Mouse (Mus musculus) kidney, postnatal 36 days (tissue): ENCODE data around the gene Olfr1419.
"Not testable (repeated sequence)": the region's sequence is repeated elsewhere in the genome, so short reads cannot be mapped to it uniquely, and the experiment has no call there.

Experiments used
- DNase-seq, 2 experiments: peaks; one replicate each; pipeline ENCODE4 v3.0.0; 2021 to 2022; ENCODE audit warnings: mixed read lengths in 2 of 2

Olfr1419 gene

GRCm38 (mm10) chr19:11875006-11875405 is at the start of gene Olfr1419:
Gene Olfr1419, minus strand, starts transcription at chr19:11875106.
- DNase-seq, result no peak

DNA sequence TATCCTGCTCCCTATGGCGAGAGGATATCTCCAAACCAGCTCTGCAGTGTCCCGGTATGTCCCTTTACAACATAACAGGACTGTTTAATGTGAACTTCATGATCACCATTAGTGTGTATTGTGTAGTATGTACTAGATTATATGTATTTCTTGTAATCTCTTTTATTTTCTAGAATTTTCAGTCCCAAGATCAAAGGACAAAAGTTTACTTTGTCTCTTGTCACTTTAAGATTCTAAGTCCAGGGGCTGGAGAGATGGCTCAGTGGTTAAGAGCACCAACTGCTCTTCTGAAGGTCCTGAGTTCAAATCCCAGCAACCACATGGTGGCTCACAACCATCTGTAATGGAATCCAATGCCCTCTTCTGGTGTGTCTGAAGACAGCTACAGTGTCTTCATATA is 47.6 kb upstream of the Olfr1419 start:
- not testable (repeated sequence) for DNase-seq

DNA sequence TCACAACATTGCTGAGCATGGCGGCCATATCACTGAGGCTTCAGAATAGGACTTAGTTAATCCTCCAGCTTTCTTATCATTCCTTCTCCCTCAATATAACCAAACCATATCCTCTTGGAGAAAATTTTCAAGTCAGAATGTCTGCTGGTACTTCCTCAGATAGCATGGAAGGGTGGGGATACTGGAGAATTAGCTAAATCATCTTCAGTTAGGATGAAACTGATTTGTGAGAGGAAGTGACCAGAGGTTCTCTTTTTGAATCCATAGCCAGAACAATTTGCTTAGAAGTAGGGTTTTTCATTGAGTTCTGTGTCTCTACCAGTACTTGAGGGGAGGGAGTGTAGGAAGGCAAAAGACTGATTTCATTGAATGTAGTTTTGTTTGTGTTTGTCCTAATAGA is 47.2 kb upstream of the Olfr1419 start:
- no peak for DNase-seq

GRCm38 (mm10) chr19:11915804-11916203 is 40.9 kb upstream of the Olfr1419 start:
- DNase-seq, result peak in 1 of 2 experiments; percentile 41

GRCm38 (mm10) chr19:11912533-11913121 is 37.7 kb upstream of the Olfr1419 start:
- peak; percentile 61 to 71 for DNase-seq

DNA sequence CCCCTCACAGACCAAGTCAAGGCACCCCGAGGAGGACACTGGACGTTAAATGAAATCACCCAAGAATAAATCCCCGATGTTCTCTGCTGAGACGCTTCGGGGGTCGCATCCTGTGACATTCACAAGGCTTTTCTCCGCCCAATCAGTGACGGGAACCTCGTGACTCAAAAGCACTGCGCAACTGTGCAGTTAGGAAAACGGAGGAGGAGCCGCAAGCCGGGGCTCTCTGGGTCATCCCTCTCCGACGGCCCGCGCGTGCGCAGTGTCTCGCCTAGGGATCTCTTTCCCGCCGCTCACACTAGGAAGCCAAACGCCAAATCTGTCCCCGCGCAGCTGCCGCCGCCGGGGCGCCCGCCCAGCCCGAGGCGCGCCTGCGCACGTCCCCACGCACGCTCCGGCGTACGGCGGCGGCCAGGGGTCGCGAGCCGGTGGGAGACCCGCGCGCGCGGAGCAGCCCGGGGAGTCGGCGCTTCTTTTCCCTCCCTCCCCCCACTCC is 37.2 kb upstream of the Olfr1419 start, which contains the start of gene Patl1:
TSS of gene Patl1 (plus strand) at position 363 of the 496 bp plus-strand sequence.
- DNase-seq, result peak; percentile 98 to 99

- DNase-seq, result peak; percentile 11 to 51
Measured at GRCm38 (mm10) chr19:11911603-11912002, 36.7 kb upstream of the Olfr1419 start.

GRCm38 (mm10) chr19:11911021-11911420 is 36.1 kb upstream of the Olfr1419 start:
- no peak for DNase-seq

GRCm38 (mm10) chr19:11886265-11886664 is 11.4 kb upstream of the Olfr1419 start, which contains the start of gene Olfr1420:
Gene Olfr1420, plus strand, starts transcription at chr19:11886565.
- DNase-seq, result no peak

DNA sequence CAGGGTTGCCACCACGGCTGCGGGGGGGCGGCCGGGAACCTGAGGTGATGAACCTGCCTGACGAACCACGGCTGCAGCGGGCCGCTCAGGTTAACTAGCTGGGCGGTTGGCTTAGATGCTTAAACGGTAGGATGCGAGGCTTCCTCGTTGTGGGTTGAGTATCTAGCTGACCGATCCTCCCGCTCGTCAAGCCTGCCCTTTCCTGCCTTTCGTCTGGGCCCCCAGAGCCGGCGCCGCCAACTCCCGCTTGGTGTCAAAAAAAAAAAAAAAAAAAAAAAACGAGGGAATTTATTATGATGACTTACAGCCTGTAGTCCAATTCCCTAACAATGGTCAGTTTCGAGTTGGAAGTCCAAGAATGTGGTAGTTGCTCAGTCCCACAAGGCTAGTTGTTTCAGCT is 3.5 kb upstream of the Olfr1419 start:
- DNase-seq, result not testable (repeated sequence)

DNA sequence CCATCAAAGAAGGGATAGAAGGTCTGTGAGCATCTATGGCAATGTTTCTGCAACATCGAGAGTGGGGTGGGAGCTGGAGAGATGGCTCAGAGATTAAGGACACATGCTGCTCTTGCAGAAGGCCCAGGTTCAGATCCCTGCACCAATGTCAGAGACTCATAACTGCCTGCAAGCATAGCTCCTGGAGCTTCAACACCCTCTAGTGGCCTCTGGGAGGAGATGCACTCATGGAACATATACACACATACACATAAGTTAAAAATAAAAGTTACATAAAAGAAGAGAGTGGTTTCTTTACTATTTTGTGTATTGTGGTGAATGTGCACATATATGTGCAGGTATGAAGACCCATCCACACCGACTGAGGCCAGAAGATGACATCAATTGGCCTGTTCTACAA is 7.1 kb downstream of the Olfr1419 start:
- DNase-seq, result no peak

GRCm38 (mm10) chr19:11860966-11861365 is 13.9 kb downstream of the Olfr1419 start, which contains the start of gene Olfr1418:
Gene Olfr1418, minus strand, starts transcription at chr19:11861066.
- no peak for DNase-seq

- DNase-seq, result no peak
Measured at GRCm38 (mm10) chr19:11856506-11856905, 18.4 kb downstream of the Olfr1419 start.

DNA sequence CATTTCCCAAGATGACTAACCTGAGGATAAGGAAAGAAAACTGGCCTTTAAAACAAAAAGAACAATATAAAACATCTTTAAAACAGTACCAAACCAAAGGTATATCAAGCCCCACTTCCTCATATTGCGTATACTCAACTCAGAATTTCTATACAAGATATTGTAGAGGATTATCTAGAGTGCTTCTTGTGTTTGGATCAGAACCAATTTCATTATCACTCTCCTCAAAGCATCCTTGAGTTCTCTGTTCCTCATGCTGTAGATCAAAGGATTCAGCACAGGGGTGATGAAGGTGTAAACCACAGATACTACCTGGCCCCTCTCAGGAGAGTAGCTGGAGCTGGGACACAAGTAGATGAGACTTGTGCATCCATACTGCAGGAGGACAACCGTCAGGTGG is 20.1 kb downstream of the Olfr1419 start:
- no peak for DNase-seq

GRCm38 (mm10) chr19:11852652-11853051 is 22.3 kb downstream of the Olfr1419 start:
- no peak for DNase-seq

DNA sequence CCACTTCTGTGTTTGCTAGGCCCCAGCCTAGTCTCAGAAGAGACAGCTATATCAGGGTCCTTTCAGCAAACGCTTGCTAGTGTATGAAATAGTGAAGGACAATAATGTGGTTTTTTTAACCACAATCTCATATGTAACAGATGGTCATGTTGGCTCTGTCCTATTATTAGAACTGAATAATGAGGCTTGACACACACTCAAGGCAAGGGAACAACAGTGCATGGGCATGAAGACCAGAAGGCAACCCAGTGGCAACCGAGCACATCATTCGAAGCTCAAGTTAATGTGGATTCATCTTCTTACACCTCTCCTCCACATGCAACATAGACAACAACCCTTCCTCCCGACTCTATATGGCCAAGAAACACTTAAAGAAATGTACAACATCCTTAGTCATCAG is 28.6 kb downstream of the Olfr1419 start:
- DNase-seq, result no peak

- DNase-seq, result no peak
Measured at GRCm38 (mm10) chr19:11839119-11839518, 35.8 kb downstream of the Olfr1419 start, which contains the start of gene Olfr1417. Gene Olfr1417, minus strand, starts transcription at chr19:11839219.

- DNase-seq, result no peak
Measured at GRCm38 (mm10) chr19:11823346-11824065, 51.4 kb downstream of the Olfr1419 start.

DNA sequence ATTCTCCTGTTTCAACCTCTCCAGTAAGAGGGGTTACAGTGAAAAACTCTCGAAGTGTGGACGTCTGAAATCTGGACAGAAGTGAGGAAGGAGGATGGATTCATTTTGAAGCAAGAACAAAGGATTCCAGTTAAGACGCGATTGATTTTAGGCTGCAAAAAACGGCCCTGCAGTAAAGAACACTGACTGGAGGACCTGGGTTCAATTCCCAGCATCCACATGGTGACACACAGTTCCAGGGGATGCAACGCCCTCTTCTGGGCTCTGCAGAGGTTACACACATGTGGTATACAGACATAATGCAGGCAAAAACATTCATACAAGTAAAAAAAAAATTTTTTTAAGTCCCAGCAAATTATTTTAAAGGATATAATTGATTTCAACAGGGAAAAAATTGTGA is 54.7 kb downstream of the Olfr1419 start:
- DNase-seq, result peak in 1 of 2 experiments; percentile 26

DNA sequence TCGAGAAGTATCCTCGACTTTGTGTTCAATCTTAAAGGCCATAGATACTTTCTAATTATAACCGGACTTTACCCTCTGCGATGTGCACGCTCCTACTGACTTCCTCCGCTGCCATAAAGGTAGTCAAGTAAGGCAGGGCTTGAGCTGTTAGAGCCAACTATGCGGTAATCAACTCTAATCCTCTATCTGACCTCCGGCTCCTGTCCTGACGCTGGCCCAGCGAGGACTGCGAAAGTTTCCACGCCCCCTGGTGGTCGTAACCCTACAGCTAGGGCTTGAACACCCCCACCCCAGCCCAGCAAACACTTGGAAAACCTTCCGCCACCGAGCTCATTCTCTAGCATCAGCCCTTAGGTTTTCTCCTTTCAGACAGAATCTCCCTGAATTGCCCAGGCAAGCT is 55.1 kb downstream of the Olfr1419 start:
- peak; percentile 86 to 94 for DNase-seq

DNA sequence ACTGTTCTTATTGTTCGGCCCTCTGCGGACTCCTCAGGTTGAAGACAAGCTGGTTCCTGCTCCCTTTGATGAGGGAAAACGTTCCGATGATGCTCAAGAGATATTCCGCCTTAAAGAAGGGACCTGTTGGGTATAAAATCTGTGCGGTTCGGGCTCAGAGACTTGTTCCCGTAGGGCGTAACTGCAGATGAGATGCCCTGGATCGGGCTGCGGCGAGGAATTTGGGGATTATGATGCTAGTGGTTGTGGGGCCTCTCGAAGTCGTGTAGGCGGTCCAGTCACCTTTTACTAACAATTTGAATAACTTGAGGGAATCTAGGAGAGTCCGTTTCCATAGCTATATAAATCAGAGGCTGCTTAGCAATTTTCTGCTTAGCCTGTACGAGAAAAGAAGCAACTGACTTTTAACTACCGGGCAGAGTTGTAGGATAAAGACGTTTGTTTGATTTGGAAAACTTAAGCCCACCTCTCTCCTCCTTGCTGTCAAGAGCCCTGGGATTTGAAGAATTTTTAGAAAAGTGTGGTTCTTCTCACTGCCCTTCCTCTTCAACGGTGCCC is 55.7 kb downstream of the Olfr1419 start, which contains the start of gene Stx3:
TSS of gene Stx3 (minus strand) at position 261 of the 558 bp plus-strand sequence.
- DNase-seq, result no peak
